Mouse (Mus musculus) ES-Bruce4 (cell line): Measurements from ENCODE around the gene Gm49661.

Experiments used
- CTCF ChIP-seq: IDR thresholded peaks from one replicate; pipeline ENCODE4 v1.8.1; 2011; ENCODE audit warnings: low read depth, low read length
- EP300 ChIP-seq: IDR thresholded peaks from 2 replicates; pipeline ENCODE4 v1.6.1; 2011; ENCODE audit warnings: low read depth, low read length; ENCODE audit not compliant: insufficient read depth

DNA sequence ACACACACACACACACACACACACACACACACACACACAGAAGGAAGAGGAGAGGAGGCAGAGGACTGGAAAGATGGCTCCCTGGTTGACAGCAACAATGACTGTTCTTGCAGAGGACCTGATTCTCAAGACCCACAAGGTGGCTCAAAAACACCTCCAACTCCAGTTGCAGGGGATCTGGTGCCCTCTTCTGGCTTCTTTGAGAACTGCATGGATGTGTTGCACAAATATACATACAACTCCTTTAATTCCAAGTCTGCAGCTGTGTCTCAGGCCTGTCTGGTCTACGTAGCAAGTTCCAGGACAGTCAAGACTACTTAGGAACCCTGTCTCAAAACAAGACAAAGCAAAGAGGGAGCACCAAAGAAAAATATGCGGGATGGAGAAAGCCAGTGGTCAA, 12.5 kb downstream of the Gm49661 start:
- TF ChIP-seq CTCF = peak; percentile 77
- TF ChIP-seq EP300 = no peak
